Mouse (Mus musculus): ENCODE results near the gene Adamts12.

The Adamts12 gene

DNA sequence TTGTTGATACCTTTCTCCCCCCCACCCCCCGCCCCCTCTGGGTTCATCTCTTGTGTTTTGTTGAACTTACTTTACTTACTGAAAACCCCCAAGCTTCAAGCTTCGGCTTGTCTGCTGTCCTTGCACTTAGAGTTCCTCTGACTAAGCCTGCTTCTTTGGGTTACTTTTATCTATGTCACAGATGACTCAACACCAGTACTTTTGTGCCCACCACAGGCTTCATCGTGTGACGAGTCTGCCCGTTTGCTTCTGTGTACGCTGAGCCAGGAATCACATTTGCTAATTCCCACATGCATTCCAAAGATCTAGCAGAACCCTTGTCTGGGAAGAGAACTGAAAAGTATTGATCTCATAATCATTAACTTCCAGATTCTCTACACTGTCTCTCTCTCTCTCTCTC, 94.8 kb downstream of the Adamts12 start:
- DNase-seq (ENCODE audit: low read depth, low spot score) = no peak

DNA sequence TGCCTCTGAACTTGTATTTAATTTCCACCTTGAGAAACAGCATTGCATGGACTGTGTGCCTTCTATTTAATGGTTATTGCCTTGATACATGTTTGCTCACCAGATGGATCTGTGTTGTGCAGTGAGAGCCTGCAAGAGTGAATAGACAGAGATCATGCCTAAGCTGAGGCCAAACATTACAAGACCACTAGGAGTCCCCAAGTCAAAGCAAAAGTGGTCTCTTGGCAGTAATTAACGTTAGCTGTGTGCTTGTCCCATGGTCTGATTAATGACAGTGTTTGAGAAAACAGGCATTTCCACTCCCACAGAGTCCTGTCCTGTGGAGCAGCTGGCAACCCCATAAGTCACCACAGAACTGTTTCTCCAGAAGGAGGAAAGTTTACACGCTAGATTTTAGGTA, 96.2 kb downstream of the Adamts12 start:
- no peak for DNase-seq (ENCODE audit: low read depth, low spot score)

DNA sequence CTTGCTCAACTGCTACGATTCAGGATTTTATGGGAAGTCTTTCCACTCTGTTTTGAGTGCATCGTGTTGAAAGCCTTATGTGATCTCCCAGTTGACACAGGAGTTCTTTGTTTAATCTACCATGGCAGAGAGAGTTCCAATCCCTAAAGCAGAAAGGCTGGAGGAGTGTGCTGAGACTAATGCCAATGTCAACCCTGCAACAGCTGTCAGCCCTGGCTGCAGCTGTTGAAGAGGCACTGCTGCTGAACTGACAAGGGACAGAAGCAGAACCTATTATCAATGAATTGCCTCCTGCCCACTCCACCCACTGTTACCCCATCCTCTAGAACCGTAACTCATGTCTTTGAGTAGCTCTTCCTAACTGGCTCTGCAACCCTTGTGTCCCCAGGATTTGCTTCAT, 101.3 kb downstream of the Adamts12 start:
- no peak for DNase-seq (ENCODE audit: low read depth, low spot score)

DNA sequence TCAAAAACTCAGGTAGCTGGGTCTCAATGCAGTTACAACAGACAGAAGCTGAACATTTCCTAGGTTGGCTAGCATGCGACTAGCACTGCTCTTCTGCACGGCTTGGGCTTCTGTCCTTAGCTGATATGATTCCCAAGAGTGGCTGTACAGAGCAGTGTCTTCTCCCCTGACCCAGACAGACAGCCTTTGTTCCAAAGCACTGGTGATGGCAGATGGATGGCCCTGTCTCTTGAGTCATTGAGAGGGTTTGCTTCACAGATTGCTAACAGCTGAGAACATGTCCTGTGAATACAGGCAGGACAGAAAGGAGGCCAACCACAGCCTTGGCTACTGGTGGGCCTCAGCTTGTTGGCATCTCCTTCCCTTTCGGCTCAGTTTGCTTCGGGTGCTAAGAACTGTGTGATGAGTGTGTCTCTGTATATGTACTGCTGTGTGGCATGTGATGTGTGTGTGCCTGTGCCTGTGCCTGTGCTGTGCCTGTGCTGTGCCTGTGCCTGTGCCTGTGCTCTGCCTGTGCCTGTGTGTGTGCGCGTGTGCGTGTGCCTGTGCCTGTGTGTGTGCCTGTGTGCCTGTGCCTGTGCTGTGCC, 109.4 kb downstream of the Adamts12 start:
- DNase-seq (ENCODE audit: low read depth, low spot score) = no peak

DNA sequence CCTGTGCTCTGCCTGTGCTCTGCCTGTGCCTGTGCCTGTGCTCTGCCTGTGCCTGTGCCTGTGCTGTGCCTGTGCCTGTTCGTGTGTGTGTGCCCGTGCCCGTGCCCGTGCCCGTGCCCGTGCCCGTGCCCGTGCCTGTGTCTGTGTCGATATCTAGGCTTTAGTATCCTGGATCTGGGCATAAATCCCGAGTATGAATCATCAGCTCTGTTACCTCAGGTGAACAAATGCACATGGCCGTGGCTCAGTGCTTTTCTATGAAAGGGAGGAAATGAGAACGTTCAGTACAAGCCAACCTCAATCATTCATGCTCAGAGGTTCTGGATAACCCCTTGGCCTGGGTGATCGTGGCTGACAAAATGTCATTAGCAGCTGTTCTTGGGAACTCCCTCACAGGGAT, 110.3 kb downstream of the Adamts12 start:
- no peak for DNase-seq (ENCODE audit: low read depth, low spot score)

DNA sequence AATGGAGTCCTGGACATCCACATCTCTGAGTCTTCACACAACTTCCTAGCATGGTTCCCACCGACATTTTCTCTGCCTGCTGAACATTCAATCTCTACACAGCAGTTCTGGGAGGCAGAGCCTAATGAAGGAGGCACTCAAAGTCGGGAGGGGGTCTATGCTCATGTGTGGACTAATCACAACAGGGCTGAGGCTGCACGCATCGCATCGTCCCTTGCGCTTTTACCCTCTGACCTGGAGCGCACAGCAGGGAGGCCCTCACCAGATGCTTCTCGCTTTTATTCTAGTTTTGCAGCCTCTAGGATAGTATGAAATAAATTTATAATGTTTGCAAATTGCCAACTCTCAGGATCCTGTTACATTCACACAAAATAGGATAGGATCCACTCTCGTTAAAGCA, 112.9 kb downstream of the Adamts12 start:
- no peak for DNase-seq (ENCODE audit: low read depth, low spot score)

DNA sequence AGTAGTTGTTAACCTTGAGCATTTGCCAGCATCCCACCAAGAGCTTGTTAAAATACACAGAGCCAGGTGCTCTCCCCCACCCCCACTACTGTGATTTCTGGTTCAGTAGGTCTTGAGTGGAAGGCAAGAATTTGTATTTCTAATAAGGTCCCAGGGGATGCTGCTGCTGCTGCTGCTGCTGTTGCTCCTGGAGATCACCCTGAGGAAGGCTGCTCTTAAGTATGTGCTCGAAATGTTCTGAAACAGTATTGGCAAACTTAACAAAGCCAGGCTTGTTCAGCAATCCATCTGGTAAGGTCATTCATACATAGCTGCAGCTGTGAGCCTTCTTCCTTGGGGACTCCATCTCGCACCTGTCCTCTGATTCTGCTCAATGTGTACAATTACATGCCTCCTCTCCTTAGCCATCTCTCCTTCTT, 115.2 kb downstream of the Adamts12 start:
- DNase-seq (ENCODE audit: low read depth, low spot score) = no peak

DNA sequence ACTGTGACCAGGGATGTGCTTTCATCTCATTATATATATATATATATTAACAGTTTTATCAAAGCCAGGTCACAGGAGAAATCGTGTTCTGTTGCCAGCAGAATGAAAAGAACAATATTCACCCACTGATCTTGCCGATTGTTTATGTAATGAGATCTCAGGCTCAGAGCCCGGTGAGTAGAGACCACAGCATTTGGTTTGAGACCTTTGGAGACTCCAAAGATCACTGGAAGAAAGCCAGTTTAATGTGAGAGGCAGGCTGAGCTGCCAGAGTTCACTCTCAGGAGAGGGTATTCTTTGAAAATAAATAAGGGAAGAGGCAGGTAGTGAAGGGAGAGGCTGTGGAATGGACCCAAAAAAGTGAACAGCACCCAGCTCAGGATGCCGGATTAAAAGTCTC, 122.1 kb downstream of the Adamts12 start:
- DNase-seq (ENCODE audit: low read depth, low spot score) = no peak

DNA sequence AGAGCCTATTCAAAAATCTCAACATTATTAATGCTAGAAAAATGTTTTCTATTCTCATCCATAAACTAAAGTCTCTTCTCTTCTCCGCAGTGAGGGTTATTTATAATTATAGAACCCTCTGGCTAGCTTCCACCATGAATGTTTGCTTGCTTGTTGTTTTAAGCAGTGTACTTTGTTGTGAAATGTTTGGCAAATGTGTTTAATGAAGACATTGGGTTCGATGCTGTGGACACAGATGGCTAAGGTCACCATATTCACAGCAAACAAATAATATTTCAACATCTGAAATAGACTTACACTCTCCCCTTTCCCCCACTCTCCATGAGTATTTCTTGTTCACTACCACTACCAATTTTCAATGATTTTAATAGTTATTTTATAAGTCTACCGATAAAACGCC, 125.9 kb downstream of the Adamts12 start:
- no peak for DNase-seq (ENCODE audit: low read depth, low spot score)

DNA sequence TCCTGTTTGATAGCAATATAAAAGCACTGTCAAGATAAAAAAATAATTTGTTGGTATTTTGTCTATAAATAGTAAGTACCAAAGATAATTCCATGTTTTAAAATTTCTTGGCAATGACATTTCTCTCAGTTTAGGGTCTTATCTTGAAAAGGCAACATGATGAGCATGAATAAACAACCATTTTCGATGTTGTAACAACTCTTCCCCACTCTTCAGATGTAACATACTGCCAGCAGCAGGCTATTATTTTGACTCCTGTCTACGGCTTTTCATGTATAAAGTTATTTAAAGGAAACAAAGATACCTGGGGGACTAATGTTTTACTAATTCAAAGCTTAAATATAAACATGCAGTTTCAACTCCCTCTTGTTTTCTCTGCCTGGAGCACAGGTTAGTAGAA, 128.2 kb downstream of the Adamts12 start:
- DNase-seq (ENCODE audit: low read depth, low spot score) = no peak

DNA sequence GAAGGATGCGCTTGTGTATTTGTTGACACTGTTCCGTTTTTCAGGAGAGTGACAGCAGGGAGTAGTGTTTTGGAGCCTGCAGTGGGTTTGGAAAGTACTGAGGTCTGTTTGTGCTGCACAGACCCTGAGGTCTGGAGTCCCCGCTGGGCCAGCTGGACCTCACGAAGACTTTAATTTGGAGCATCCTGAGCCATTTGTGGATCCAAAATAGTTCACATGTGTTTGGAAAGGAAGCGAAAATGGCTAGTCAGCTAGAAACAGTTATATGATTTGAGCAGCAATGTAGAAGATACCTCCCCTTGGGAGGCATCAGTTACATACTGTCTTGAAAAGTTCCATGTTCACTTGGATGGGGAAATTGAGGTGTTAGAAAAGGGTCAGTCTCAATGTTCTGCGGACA, 132.5 kb downstream of the Adamts12 start:
- no peak for DNase-seq (ENCODE audit: low read depth, low spot score)

DNA sequence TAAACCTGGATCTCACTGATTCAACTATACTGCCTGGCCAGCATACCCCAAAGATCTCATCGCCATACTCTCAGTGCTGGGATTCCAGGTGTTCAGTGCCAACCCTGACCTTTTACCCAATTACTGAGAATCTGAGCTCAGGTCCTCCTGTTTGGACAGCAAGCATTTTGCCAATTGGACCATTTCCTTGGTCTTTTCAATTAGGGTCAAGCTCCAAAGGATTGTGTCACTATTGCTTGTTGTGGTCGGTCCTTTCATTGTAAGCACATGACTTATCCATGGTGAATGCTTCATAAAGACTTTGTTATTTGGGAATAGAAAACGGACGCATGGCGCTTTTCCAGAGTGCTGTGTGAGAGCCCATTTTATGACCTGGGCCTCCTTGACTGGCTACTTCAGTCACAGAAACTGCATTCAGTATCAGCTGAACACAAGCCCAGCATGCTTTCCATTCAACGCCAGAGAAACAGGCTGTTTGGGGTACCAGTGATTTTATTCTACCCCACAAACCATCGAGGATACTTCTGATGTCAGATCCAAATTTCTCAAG, 133.7 kb downstream of the Adamts12 start:
- no peak for DNase-seq (ENCODE audit: low read depth, low spot score)

DNA sequence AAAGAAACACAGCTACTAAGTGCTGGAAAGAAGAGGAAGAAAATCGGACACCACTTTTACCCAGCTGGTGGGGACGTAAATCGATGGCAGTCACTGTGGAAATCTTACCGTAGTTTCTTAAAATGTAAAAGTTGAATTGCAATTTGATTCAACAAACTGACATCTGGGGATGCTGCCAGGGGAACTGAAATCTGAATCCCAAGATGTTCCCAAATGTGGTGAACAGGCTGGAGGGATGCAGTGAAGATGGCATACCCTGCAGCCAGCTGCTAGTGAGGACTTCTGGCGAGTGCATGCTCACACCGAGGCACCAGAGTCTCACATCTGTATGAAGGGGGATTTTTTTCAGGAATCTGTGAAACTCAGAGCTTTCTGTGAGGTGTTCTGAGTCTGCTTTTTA, 138.5 kb downstream of the Adamts12 start:
- no peak for DNase-seq (ENCODE audit: low read depth, low spot score)

DNA sequence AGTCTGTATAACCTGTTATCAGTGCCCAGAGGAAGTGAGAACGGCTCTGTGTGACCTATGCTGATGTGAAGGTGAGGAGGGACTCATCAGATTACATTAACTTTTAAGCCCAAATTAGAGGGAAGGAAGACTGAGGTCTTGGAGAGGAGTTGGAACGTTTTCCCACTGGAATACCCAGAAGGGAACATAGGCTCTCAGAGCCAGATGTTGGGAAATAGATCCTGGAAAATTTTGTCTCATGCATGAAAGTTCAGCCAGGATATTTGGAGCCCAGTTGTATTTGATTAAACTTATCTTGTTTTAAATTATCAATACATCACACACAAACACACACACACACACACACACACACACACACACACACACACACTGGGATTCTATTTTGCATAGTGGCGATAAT, 140.3 kb downstream of the Adamts12 start:
- DNase-seq (ENCODE audit: low read depth, low spot score) = no peak

DNA sequence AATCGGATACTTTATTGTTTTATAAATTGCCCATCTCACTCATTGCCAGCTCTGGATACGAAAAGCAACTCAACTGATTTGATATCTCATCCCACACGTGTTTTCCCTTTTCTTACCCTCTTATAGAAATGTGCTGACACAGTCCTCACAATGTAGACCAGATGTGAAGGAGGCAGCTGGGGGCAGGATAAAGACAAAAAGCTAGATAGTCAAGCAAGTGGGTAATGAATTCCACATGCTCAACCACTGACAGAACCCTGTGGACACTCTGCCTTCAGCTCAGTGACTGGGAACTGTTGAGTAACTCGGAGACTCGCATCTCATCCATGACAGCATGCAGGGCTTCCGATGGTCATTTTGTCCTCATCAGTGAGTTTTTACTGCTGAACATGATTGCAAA, 146.4 kb downstream of the Adamts12 start:
- no peak for DNase-seq (ENCODE audit: low read depth, low spot score)

DNA sequence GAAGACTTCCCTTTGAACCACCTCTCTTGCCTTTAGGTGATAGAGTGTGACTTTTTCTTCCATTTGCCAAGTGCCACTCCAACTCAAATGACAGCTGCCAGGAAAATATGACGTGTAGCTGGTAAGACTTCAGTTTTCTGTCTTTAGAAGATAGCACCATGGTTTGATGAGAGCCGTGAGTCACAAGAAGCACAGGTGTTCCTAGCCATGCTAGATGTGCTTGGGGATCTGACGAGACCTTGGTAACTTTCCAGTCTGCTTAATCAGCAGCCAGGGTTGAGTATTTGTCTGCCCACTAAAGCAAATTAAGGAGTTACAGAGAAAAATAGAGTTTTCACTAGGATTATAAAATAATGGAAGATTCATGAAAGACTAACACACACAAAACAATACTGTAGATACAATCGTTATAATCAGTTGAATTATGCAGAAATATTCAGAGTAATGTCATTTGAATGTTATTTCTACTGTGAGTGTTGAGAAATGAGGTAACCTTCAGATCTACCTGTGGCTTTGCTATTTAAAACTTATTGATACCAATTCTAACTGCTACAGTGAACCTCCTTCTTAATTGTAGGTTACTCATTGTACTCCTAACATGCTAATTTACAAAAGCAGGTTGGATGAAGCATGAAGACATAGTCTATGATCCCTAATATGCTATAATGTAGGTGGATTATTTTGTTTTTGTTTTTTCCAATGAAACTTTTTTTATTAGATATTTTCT, 169.5 kb downstream of the Adamts12 start:
- no peak for DNase-seq (ENCODE audit: low read depth, low spot score)

DNA sequence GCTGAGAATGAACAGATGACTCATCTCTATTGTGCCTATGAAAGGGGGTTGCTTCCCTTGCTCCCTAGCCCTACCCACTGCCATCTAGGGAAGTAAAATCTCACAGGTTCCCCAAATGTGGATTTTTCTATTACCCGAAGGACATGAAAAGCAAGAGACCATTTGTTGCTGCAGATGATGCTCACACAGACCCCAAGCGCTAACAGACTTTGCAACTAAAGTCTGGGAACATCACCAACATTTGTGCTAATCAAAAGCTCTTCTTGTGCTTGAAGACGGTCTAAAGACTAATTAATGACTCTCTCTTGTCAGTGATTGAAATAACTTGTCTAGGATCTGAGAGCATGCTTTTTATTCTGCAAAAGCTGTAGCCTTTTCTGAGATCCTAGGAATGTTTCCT, 175.8 kb downstream of the Adamts12 start:
- DNase-seq (ENCODE audit: low read depth, low spot score) = no peak

DNA sequence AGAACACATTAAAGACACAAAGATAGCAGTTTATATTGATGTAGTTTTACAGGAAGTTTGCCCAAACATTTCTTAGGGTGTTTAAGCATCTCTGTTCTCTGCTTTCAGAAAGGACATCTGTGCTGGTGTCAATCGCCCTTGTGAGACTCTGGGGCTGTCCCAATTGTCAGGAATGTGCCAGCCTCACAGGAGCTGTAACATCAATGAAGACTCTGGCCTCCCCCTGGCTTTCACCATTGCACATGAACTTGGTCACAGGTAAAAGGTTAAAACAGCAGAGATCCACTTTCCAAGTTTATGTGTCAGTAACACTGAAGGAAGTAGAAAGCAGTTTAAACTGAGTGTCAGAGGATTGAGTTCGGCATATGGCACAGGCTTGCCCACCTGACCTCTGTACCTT, 176.7 kb downstream of the Adamts12 start:
- DNase-seq (ENCODE audit: low read depth, low spot score) = no peak

DNA sequence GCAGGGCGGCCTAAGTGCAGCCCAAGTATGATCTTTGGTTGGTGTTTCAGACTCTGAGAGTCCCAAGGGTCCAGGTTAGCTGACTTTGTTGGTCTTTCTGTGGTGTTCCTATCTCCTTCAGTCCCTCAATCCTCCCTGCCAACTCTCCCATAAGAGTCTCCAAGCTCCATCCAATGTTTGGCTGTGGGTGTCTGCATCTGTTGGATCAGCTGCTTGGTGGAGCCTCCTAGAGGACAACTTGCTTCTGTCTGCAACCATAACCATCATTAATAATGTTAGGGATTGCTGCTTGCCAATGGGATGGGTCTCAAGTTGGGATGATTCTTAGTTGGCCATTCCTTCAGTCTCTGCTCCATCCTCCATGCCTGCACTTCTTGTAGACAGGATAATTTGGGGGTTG, 181.8 kb downstream of the Adamts12 start:
- DNase-seq (ENCODE audit: low read depth, low spot score) = no peak

DNA sequence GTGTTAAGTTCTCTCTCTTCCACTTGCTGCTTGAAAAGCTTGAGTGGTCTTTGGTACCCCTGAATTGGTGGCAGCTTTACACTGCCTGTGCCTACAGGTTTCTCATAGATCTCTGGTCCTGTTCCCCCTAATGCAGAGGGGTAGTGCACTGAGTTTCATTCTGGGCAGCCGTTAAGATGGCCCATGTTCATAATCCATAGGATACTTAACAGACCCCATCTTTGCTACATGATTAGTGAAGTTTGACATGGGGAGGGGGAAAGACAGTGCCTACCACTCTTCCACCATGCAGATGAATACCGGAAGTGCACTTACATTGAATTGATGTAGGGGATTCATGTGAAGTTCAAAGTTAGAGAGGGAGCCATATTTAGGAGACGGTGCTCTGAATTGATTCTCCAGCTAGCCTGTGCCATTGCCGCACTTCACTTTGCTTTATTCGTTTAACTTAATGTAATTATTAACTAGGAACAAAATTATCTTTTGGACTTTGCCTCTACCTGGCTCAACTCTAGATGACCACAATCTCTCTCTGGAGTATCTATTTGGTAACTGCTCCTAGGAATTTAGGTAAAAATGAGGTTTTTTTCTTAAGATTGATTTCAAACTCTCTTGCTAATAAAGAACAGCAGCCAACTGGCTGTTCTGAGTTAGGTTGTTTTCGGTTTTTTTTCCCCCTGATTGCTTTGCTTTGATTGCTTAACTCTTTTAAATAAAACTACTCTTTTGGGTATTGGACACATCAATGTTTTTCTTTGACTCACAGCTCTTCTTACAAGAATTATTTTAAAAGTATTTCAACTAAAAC, 214.9 kb downstream of the Adamts12 start:
- no peak for DNase-seq (ENCODE audit: low read depth, low spot score)

DNA sequence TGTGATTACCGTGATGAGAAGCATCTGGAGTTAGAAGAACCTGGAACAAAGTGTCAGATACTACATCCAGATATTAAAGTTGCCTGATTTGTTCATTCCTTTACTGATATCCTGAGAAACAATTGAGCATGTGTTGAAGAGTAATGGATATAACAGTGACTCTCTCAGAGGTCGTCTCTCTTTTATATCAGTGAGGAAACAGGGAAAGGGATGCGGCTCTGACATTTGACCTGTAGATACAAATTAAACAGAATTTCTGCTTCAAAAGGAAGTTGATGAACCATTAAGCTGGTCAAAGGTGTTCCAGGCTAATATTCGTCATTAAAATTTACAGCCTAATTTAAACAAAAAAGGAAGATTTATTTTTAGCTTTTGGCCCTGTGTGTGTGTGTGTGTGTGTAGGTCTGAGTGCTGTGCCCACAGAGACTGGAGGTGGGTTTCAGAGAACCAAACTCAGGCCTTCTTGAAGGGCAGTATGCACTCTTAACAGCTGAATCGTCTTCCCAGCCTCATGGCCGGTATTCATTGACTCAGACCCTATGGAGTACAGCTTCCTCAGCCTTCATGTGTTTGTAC, 216.2 kb downstream of the Adamts12 start:
- no peak for DNase-seq (ENCODE audit: low read depth, low spot score)

DNA sequence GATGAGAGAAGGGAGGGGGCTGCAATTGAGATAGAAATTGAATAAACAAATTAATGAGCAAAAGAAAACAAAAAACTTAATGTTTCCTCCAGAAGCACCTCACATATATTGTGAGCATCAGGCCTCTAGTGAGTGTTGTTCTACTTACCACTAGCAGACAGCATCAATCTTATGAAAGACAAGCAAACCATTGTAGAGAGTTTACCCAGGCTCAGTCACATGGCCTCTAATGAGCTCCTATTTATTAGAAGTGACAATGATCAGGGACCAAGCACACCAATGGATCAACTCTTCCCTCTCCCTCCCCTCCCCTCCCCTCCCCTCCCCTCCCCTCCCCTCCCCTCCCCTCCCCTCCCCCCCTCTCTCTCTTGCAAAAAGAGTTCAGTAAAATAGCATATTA, 218.6 kb downstream of the Adamts12 start:
- no peak for DNase-seq (ENCODE audit: low read depth, low spot score)

Data from retina, adult 2 months (tissue).